Mouse (Mus musculus) kidney, adult 2 months (tissue): Measurements from ENCODE around the gene Lgals3bp.

Source experiments
- CTCF ChIP-seq: fragments of 200-500 bp; conservative IDR thresholded peaks from 2 replicates; pipeline ENCODE4 v1.5.1; 2011; ENCODE audit warnings: low read depth, mild to moderate bottlenecking, control low read depth, low read length, moderate library complexity, mixed read lengths; ENCODE audit not compliant: insufficient read depth, insufficient read length
- POLR2A ChIP-seq: fragments of 200-500 bp; IDR thresholded peaks from one replicate; pipeline ENCODE4 v1.6.1; 2011; ENCODE audit warnings: low read depth, low read length, control low read depth

DNA sequence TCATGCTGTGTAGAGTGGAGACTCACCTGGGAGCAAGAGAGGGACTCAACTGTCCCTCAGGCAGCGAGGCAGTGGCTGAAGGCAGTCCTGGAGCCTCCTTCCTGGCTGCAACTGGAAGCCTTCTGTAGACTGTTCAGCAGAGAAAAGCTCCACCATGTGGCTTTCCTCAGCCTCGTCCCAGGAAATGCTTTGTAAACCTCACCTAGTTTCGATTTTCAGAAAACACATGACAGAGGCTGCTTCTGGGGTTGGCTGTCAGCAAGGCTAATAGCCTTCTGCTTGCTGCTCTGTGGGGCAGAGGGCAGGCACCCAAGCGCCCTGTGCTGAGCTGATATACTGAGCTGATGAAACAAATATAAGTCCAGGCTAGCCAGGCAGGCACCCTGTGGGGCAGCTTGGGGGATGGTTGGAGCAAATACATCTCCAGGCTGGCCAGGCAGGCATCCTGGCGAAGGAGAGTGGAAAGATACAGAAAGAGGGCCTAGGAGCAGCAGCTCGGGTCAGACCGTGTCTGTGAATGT is at the start of gene Lgals3bp:
- peak; percentile 48 for TF ChIP-seq CTCF
- TF ChIP-seq POLR2A, result no peak
